Mouse (Mus musculus) liver, postnatal 0 days (tissue): ENCODE data around the gene Ugt1a8.

Source experiments
- CTCF ChIP-seq: sonication (generic); IDR thresholded peaks from 2 replicates; pipeline ENCODE4 v1.5.1; 2016; ENCODE audit warnings: antibody characterized with exemption, low read depth
- EP300 ChIP-seq: IDR thresholded peaks from 2 replicates; pipeline ENCODE4 v1.6.1; 2016; ENCODE audit warnings: antibody characterized with exemption, low read depth, mild to moderate bottlenecking

- TF ChIP-seq CTCF (no peak), EP300 (no peak)
Observed at GRCm38 (mm10) chr1:88248658-88249057, 161.0 kb downstream of the Ugt1a8 start.
